Mouse (Mus musculus) heart, embryonic 12.5 days (tissue): Measurements from ENCODE around the gene Maml3. TPM values are rescaled to one million over a fixed set of nuclear protein-coding genes. Genes with fewer than 3 reads are reported as not detected.

ENCODE experiments used
- ATAC-seq: fragments of 200-750 bp; cut with Nextera tagmentation; 2 replicates; pipeline ENCODE4 v1.8.0; 2017; ENCODE audit warnings: moderate TSS enrichment, moderate library complexity; ENCODE audit not compliant: insufficient number of reproducible peaks, low FRiP score
- H3K27ac ChIP-seq: fragments of 300-500 bp; sonication (generic); 2 replicates; pipeline ENCODE4 v1.5.1; 2016; ENCODE audit warnings: mild to moderate bottlenecking, moderate library complexity; ENCODE audit not compliant: poor library complexity, severe bottlenecking
- H3K27me3 ChIP-seq: fragments of 300-500 bp; sonication (generic); replicated peaks from 2 replicates; pipeline ENCODE4 v1.6.1; 2016; ENCODE audit warnings: mild to moderate bottlenecking, moderate library complexity
- H3K36me3 ChIP-seq: fragments of 300-500 bp; sonication (generic); 2 replicates; pipeline ENCODE4 v1.6.1; 2016; ENCODE audit warnings: mild to moderate bottlenecking, moderate library complexity
- H3K4me1 ChIP-seq: fragments of 300-500 bp; sonication (generic); replicated peaks from 2 replicates; pipeline ENCODE4 v1.6.1; 2016; ENCODE audit warnings: mild to moderate bottlenecking
- H3K4me2 ChIP-seq: fragments of 300-500 bp; sonication (generic); 2 replicates; pipeline ENCODE4 v1.6.1; 2016; ENCODE audit warnings: mild to moderate bottlenecking, moderate library complexity
- H3K4me3 ChIP-seq: fragments of 300-500 bp; sonication (generic); 2 replicates; pipeline ENCODE4 v1.5.1; 2016; ENCODE audit warnings: mild to moderate bottlenecking
- H3K9ac ChIP-seq: fragments of 300-500 bp; sonication (generic); 2 replicates; pipeline ENCODE4 v1.6.1; 2016; ENCODE audit warnings: mild to moderate bottlenecking, moderate library complexity
- H3K9me3 ChIP-seq: fragments of 300-500 bp; sonication (generic); replicated peaks from 2 replicates; pipeline ENCODE4 v1.6.1; 2016; ENCODE audit warnings: mild to moderate bottlenecking, moderate library complexity
- WGBS: fragments of 180-500 bp; shearing (Covaris S2); methylation state at CpG from one replicate; pipeline ENCODE4 v1.1.7; 2016; 5-methylcytosine and 5-hydroxymethylcytosine counted together
- polyA plus RNA-seq: library from polyadenylated mRNA; unstranded; fragments of >200 nt; fragmentation: Nextera tagmentation; extraction: Ambion mirVana; gene quantifications from 2 replicates; pipeline ENCODE4 v1.2.1, GENCODE M21; 2016

Maml3 gene
- polyA plus RNA-seq, 1 experiment from 2014 or later, result 2.6 TPM

GRCm38 (mm10) chr3:52022486-52022885 lies 82.4 kb downstream of the Maml3 start:
- WGBS, result 42% methylated on average over 7 of the region's 7 CpGs
- no peaks in the 10 kb centered on the region for H3K9me3 ChIP-seq
- no peaks in the 10 kb centered on the region for H3K36me3 ChIP-seq
- no peak for ATAC-seq
- H3K4me1 ChIP-seq, result peaks cover 6% of the 10 kb centered on the region; the same call in 1 of the 2 replicates
- no peak overlapping the region for H3K9ac ChIP-seq
- no peak overlapping the region for H3K4me2 ChIP-seq
- no peak overlapping the region for H3K4me3 ChIP-seq
- no peak overlapping the region for H3K27ac ChIP-seq
- no peaks in the 10 kb centered on the region for H3K27me3 ChIP-seq

DNA sequence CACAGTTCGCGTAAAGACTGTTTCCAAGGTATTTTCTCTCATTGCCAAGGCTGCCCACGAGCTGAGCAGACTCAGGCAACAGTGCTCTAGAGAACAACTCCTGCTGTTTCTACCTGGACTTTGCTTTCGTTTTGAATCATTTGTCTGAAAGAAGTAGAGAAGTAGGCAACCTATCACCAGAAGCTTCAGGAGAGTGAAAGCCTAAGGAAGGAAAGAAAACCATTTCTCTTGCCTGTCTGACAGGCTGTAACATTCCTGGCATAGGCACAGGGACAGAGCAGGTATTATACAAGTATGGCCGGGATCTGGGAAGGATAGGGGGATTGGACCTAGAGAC lies 86.8 kb downstream of the Maml3 start:
- Histone ChIP-seq H3K4me1 (peaks cover 13% of the 10 kb centered on the region), H3K9ac (no peak overlapping the region), H3K4me3 (peak overlapping the region; percentile 24; the same call in 1 of the 2 replicates), H3K27ac (no peak overlapping the region), H3K27me3 (no peaks in the 10 kb centered on the region), H3K36me3 (no peaks in the 10 kb centered on the region), H3K9me3 (no peaks in the 10 kb centered on the region), H3K4me2 (peak overlapping the region; percentile 58)
- 68% methylated on average over 5 of the region's 5 CpGs for WGBS
- ATAC-seq, result no peak

DNA sequence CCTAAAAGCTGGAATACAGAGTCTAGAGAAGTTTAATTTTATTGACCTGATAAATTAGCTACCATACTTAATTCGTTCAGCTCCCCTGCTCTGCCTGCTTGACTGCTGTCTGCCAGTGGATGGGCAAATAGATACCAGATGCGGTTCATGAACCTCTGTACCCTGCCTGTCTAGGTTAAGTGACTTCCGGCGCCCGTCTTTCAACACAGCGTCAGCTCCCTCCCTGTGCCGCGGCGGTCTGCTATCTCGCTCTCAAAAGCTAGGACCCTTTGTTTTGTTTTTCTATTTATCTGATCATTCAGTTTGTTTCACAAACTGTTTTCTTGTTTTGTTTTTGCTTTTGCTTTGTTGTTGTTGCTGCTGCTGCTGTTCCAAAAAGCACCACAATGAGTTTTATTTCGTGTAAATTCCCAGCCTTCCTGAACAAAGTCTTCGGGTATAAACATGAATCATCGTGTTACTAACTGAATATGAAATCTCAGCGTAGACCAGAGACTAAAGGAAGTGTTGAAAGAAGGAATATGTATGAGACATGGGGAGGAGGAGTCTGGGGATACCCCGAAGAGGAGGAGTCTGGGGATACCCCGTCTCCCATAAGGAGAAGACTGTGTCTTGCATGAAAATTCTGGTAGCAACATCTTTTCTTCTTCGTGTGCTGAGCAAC lies 87.3 kb downstream of the Maml3 start:
- Histone ChIP-seq H3K27me3 (no peaks in the 10 kb centered on the region), H3K4me1 (peaks cover 13% of the 10 kb centered on the region), H3K9ac (peak overlapping the region; percentile 47; the same call in 1 of the 2 replicates), H3K4me3 (peak overlapping the region; percentile 24), H3K9me3 (no peaks in the 10 kb centered on the region), H3K4me2 (peak overlapping the region; percentile 58), H3K27ac (no peak overlapping the region), H3K36me3 (no peaks in the 10 kb centered on the region)
- 27% methylated on average over 17 of the region's 17 CpGs for WGBS
- no peak for ATAC-seq

GRCm38 (mm10) chr3:52016178-52016577 lies 88.7 kb downstream of the Maml3 start:
- ATAC-seq, result no peak
- 90% methylated on average over 3 of the region's 3 CpGs for WGBS
- Histone ChIP-seq H3K9me3 (no peaks in the 10 kb centered on the region), H3K9ac (no peak overlapping the region), H3K27ac (no peak overlapping the region), H3K27me3 (no peaks in the 10 kb centered on the region), H3K4me2 (no peak overlapping the region), H3K4me3 (no peak overlapping the region), H3K36me3 (no peaks in the 10 kb centered on the region), H3K4me1 (peaks cover 13% of the 10 kb centered on the region; the same call in 1 of the 2 replicates)

GRCm38 (mm10) chr3:52015556-52015955 lies 89.3 kb downstream of the Maml3 start:
- WGBS, result 90% methylated on average over 1 of the region's 1 CpGs
- H3K4me3 ChIP-seq, result no peak overlapping the region
- H3K27ac ChIP-seq, result no peak overlapping the region
- H3K4me1 ChIP-seq, result peaks cover 13% of the 10 kb centered on the region; the same call in 1 of the 2 replicates
- no peak for ATAC-seq
- no peaks in the 10 kb centered on the region for H3K27me3 ChIP-seq
- no peaks in the 10 kb centered on the region for H3K9me3 ChIP-seq
- H3K9ac ChIP-seq, result no peak overlapping the region
- no peaks in the 10 kb centered on the region for H3K36me3 ChIP-seq
- H3K4me2 ChIP-seq, result no peak overlapping the region

GRCm38 (mm10) chr3:52011032-52011710 lies 93.7 kb downstream of the Maml3 start:
- WGBS, result 69% methylated on average over 9 of the region's 9 CpGs
- H3K9ac ChIP-seq, result no peak overlapping the region
- no peak overlapping the region for H3K27ac ChIP-seq
- H3K4me1 ChIP-seq, result peaks cover 15% of the 10 kb centered on the region
- no peak overlapping the region for H3K4me3 ChIP-seq
- no peaks in the 10 kb centered on the region for H3K36me3 ChIP-seq
- H3K4me2 ChIP-seq, result no peak overlapping the region
- ATAC-seq, result no peak
- no peaks in the 10 kb centered on the region for H3K9me3 ChIP-seq
- no peaks in the 10 kb centered on the region for H3K27me3 ChIP-seq

GRCm38 (mm10) chr3:52009321-52009720 lies 95.6 kb downstream of the Maml3 start:
- Histone ChIP-seq H3K9me3 (no peaks in the 10 kb centered on the region), H3K36me3 (no peaks in the 10 kb centered on the region), H3K4me3 (no peak overlapping the region), H3K27ac (no peak overlapping the region), H3K4me1 (peaks cover 26% of the 10 kb centered on the region), H3K9ac (no peak overlapping the region), H3K4me2 (no peak overlapping the region), H3K27me3 (no peaks in the 10 kb centered on the region)
- WGBS, result 27% methylated on average over 6 of the region's 6 CpGs
- no peak; the same call in 1 of the 2 replicates for ATAC-seq

GRCm38 (mm10) chr3:52007602-52008252 lies 97.1 kb downstream of the Maml3 start:
- Histone ChIP-seq H3K4me3 (peak overlapping the region; percentile 45), H3K4me2 (peak overlapping the region; percentile 74), H3K27ac (no peak overlapping the region), H3K27me3 (no peaks in the 10 kb centered on the region), H3K9me3 (no peaks in the 10 kb centered on the region), H3K4me1 (peaks cover 26% of the 10 kb centered on the region), H3K9ac (peak overlapping the region; percentile 57), H3K36me3 (no peaks in the 10 kb centered on the region)
- ATAC-seq, result peak; percentile 48; the same call in 1 of the 2 replicates
- WGBS, result under 1% methylated on average over 21 of the region's 21 CpGs

- H3K9ac ChIP-seq, result peak overlapping the region; percentile 57; the same call in 1 of the 2 replicates
- no peaks in the 10 kb centered on the region for H3K9me3 ChIP-seq
- peak overlapping the region; percentile 45 for H3K4me3 ChIP-seq
- no peaks in the 10 kb centered on the region for H3K27me3 ChIP-seq
- H3K4me1 ChIP-seq, result peaks cover 26% of the 10 kb centered on the region
- no peak for ATAC-seq
- H3K27ac ChIP-seq, result no peak overlapping the region
- no peaks in the 10 kb centered on the region for H3K36me3 ChIP-seq
- 38% methylated on average over 9 of the region's 9 CpGs for WGBS
- peak overlapping the region; percentile 74 for H3K4me2 ChIP-seq
Measured at GRCm38 (mm10) chr3:52006721-52007330, 98.0 kb downstream of the Maml3 start.

GRCm38 (mm10) chr3:52003663-52004062 lies 101.2 kb downstream of the Maml3 start:
- peaks cover 26% of the 10 kb centered on the region for H3K4me1 ChIP-seq
- H3K4me3 ChIP-seq, result no peak overlapping the region
- ATAC-seq, result no peak
- no peak overlapping the region for H3K4me2 ChIP-seq
- no peak overlapping the region for H3K27ac ChIP-seq
- H3K27me3 ChIP-seq, result no peaks in the 10 kb centered on the region
- H3K9me3 ChIP-seq, result no peaks in the 10 kb centered on the region
- H3K9ac ChIP-seq, result no peak overlapping the region
- WGBS, result 86% methylated on average over 6 of the region's 6 CpGs
- H3K36me3 ChIP-seq, result no peaks in the 10 kb centered on the region

DNA sequence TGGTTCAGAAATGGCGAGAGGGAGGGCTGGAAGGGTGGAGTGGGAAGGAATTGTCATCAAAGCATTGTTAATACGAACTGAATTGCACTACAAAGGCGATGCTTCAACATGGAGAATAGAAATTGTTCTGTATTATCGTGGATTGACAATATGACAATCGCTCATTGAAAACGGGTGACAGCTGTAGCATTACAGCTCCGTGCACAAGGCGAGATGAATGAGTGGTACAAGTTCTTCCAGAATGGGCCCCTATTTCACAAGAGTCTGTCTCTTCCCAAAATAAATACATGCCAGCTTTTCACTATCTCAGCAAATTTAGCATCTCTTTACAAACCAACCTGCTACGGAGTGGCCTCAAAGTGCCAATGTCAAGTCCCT lies 103.4 kb downstream of the Maml3 start:
- peaks cover 31% of the 10 kb centered on the region for H3K4me1 ChIP-seq
- no peak overlapping the region for H3K27ac ChIP-seq
- no peaks in the 10 kb centered on the region for H3K36me3 ChIP-seq
- H3K9ac ChIP-seq, result no peak overlapping the region
- no peaks in the 10 kb centered on the region for H3K9me3 ChIP-seq
- 91% methylated on average over 9 of the region's 9 CpGs for WGBS
- H3K4me3 ChIP-seq, result no peak overlapping the region
- H3K27me3 ChIP-seq, result no peaks in the 10 kb centered on the region
- no peak overlapping the region for H3K4me2 ChIP-seq
- ATAC-seq, result no peak
